Comparison of ENCODE assay signal across 8 mouse cellular contexts in the genomic region with DNA sequence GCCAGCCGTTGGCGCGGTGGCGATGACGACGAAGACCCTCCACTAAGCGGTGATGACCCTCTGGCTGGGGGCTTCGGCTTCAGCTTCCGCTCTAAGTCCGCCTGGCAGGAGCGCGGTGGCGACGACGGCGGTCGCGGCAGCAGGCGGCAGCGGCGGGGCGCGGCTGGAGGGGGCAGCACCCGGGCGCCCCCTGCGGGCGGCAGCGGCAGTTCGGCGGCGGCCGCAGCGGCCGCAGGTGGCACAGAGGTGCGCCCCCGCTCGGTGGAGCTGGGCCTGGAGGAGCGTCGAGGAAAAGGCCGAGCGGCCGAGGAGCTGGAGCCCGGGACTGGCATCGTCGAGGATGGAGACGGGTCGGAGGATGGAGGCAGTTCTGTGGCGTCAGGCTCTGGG. TPM values are rescaled to one million over a fixed set of nuclear protein-coding genes. Genes with fewer than 3 reads are reported as not detected.
DNase-seq lines count a peak whose midpoint lies in the region; ATAC-seq lines count a peak whose summit lies in the region.

No protein-coding gene starts in this region.

- H3K36me3 ChIP-seq in heart, embryonic 12.5 days, result no peaks in the 10 kb centered on the region; the same call in 1 of the 2 replicates
- H3K36me3 ChIP-seq in kidney, embryonic 16.5 days (ENCODE audit: insufficient read depth, low read length), result no peaks in the 10 kb centered on the region
- H3K36me3 ChIP-seq in lung, embryonic 15.5 days, result no peaks in the 10 kb centered on the region

- peak overlapping the region; percentile 72 for H3K4me3 ChIP-seq in heart, embryonic 12.5 days
- peak overlapping the region; percentile 63 for H3K4me3 ChIP-seq in kidney, embryonic 16.5 days (ENCODE audit: low read length)
- H3K4me3 ChIP-seq in lung, embryonic 15.5 days, result peak overlapping the region; percentile 66

- DNase-seq in ovary, postnatal 14 days (ENCODE audit: low spot score), result peak; percentile 55
- DNase-seq in ovary, adult 18-20 months (ENCODE audit: low spot score), result no peak
- peak; percentile 65 for DNase-seq in embryo, embryonic 10.5 days (ENCODE audit: low spot score)
- peak; percentile 78 for DNase-seq in retina, embryonic 14.5 days (ENCODE audit: low spot score)
- DNase-seq in yolk sac, embryonic 10.5 days (ENCODE audit: low spot score), result peak; percentile 10

- H3K9me3 ChIP-seq in heart, embryonic 12.5 days (replicated peaks), result no peaks in the 10 kb centered on the region
- no peaks in the 10 kb centered on the region for H3K9me3 ChIP-seq in kidney, embryonic 16.5 days (ENCODE audit: low read length)
- H3K9me3 ChIP-seq in lung, embryonic 15.5 days, result no peaks in the 10 kb centered on the region

- 6% methylated on average over 47 of the region's 48 CpGs for WGBS in heart, embryonic 12.5 days
- 3% methylated on average over 46 of the region's 48 CpGs for WGBS in kidney, embryonic 16.5 days
- 2% methylated on average over 47 of the region's 48 CpGs for WGBS in lung, embryonic 15.5 days

- H3K9ac ChIP-seq in heart, embryonic 12.5 days, result peak overlapping the region; percentile 83
- H3K9ac ChIP-seq in kidney, embryonic 16.5 days (replicated peaks; ENCODE audit: low read length), result peak overlapping the region; percentile 10; the same call in 1 of the 2 replicates
- H3K9ac ChIP-seq in lung, embryonic 15.5 days, result peak overlapping the region; percentile 61; the same call in 1 of the 2 replicates

- peaks cover 70% of the 10 kb centered on the region for H3K4me1 ChIP-seq in heart, embryonic 12.5 days (replicated peaks)
- H3K4me1 ChIP-seq in kidney, embryonic 16.5 days (ENCODE audit: insufficient read depth, low read length), result peaks cover 14% of the 10 kb centered on the region
- peaks cover 21% of the 10 kb centered on the region for H3K4me1 ChIP-seq in lung, embryonic 15.5 days

- peak overlapping the region; percentile 86 for H3K27ac ChIP-seq in heart, embryonic 12.5 days (ENCODE audit: poor library complexity, severe bottlenecking)
- H3K27ac ChIP-seq in kidney, embryonic 16.5 days (ENCODE audit: low read length), result no peak overlapping the region
- no peak overlapping the region for H3K27ac ChIP-seq in lung, embryonic 15.5 days

- no peak for ATAC-seq in heart, embryonic 12.5 days (ENCODE audit: insufficient number of reproducible peaks, low FRiP score)
- ATAC-seq in kidney, embryonic 16.5 days (ENCODE audit: low FRiP score, low TSS enrichment), result peak; percentile 6; the same call in 1 of the 2 replicates
- ATAC-seq in lung, embryonic 15.5 days (ENCODE audit: borderline replicate concordance, extremely low read depth, low FRiP score, low TSS enrichment), result 0 out of 2 replicates have a peak, but pooled peaks have one; percentile 0

- peak overlapping the region; percentile 85 for H3K4me2 ChIP-seq in heart, embryonic 12.5 days
- H3K4me2 ChIP-seq in kidney, embryonic 16.5 days (replicated peaks; ENCODE audit: low read depth, low read length), result peak overlapping the region; percentile 98
- H3K4me2 ChIP-seq in lung, embryonic 15.5 days, result peak overlapping the region; percentile 99

- H3K27me3 ChIP-seq in heart, embryonic 12.5 days (replicated peaks), result peaks cover 50% of the 10 kb centered on the region
- peaks cover 69% of the 10 kb centered on the region for H3K27me3 ChIP-seq in kidney, embryonic 16.5 days (ENCODE audit: insufficient read depth, low read length)
- peaks cover 72% of the 10 kb centered on the region for H3K27me3 ChIP-seq in lung, embryonic 15.5 days

RNA-seq across cellular contexts. Expression of gene Adcy5, which starts 1.6 kb away (rescaled TPM):
- polyA plus RNA-seq in heart, embryonic 12.5 days (2016; fragmentation: Nextera tagmentation; extraction: Ambion mirVana), result 7.8 and 8.3 TPM in 2 replicates
- 0.60 and 0.80 TPM in 2 replicates for polyA plus RNA-seq in kidney, embryonic 16.5 days (2015; fragmentation: Nextera tagmentation; extraction: Ambion mirVana)
- polyA plus RNA-seq in lung, embryonic 15.5 days (2015; fragmentation: Nextera tagmentation; extraction: Ambion mirVana), result 1.5 and 1.6 TPM in 2 replicates

Comparison
In these comparisons a context has a peak if more than half of its experiments do, and no peak if none do; other contexts are left out.
1. H3K9ac ChIP-seq: peak in every context shown above with its lines; median percentile 83 in heart, embryonic 12.5 days; 61 in lung, embryonic 15.5 days; 10 in kidney, embryonic 16.5 days.